ENCODE assay signal across 29 mouse cellular contexts in the genomic region with DNA sequence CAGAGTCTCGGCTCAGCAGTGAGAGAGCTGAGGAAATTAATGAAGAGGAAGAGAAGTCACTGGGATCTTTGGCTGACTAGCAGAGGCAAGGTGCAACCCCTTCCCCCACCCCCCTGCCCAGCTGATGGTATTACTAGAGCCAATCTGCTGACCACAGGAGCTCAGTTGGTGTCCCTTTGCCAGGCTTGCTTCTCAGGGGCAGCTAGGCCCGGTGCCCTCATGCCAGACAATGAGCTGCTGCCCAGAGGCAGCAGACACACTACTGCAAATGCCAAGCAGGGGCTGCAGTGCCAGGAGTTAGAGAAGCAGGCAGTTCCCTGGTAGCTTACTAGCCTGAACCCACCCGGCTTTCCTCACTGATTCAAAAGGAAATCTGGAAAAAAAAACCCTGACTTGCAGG. TPM values are rescaled to one million over a fixed set of nuclear protein-coding genes. Genes with fewer than 3 reads are reported as not detected.
DNase-seq lines count a peak whose midpoint lies in the region; ATAC-seq and TF ChIP-seq lines count a peak whose summit lies in the region.
"Had no signal": no experiment of that assay in that cellular context is flagged by ENCODE, and none has a peak within 500 bp of the region (broad histone marks: within the 10 kb centered on the region; RNA-seq: fewer than 3 reads in every experiment).

No protein-coding gene starts in this region.

- no peak overlapping the region for H3K9ac ChIP-seq in hindbrain, postnatal 0 days (replicated peaks; ENCODE audit: low read length)
- no peak overlapping the region for H3K9ac ChIP-seq in hindbrain, embryonic 13.5 days
- H3K9ac ChIP-seq in limb, embryonic 12.5 days (replicated peaks): no peak overlapping the region
- H3K9ac ChIP-seq: embryonic facial prominence, embryonic 13.5 days; heart, embryonic 12.5 days; limb, embryonic 15.5 days; liver, embryonic 14.5 days; midbrain, embryonic 13.5 days; neural tube, embryonic 15.5 days had no signal

- intact Hi-C loops in gastrocnemius, postnatal 36 days (cut with DNase I): no loop called here

- TF ChIP-seq CTCF in hindbrain, postnatal 0 days (IDR thresholded peaks at IDR 0.05; ENCODE audit: low read depth): no peak

- peaks cover 9% of the 10 kb centered on the region; the same call in 1 of the 2 replicates for H3K4me1 ChIP-seq in hindbrain, postnatal 0 days (ENCODE audit: insufficient read depth, low read length)
- H3K4me1 ChIP-seq in hindbrain, embryonic 13.5 days (replicated peaks): peaks cover 6% of the 10 kb centered on the region; the same call in 1 of the 2 replicates
- peaks cover 11% of the 10 kb centered on the region for H3K4me1 ChIP-seq in limb, embryonic 12.5 days (replicated peaks)
- peaks cover 8% of the 10 kb centered on the region for H3K4me1 ChIP-seq in limb, embryonic 10.5 days
- H3K4me1 ChIP-seq in embryonic facial prominence, embryonic 10.5 days: no peaks in the 10 kb centered on the region; the same call in 1 of the 2 replicates
- H3K4me1 ChIP-seq: heart, embryonic 12.5 days; midbrain, embryonic 13.5 days; neural tube, embryonic 15.5 days had no signal

- DNase-seq in gastrocnemius, postnatal 10 days: peak; percentile 13
- no peak for DNase-seq in gastrocnemius, postnatal 36 days
- peak; percentile 79 for DNase-seq in hindbrain, postnatal 0 days (ENCODE audit: low spot score)
- DNase-seq in limb, embryonic 10.5 days (ENCODE audit: low spot score): no peak
- no peak for DNase-seq in embryonic facial prominence, embryonic 10.5 days (ENCODE audit: low spot score)
- DNase-seq: adrenal gland, adult 2 months; adrenal gland, postnatal 36 days; embryo, embryonic 11 days; kidney, adult 2 months; kidney, postnatal 10 days; lung, adult 2 months; lung, postnatal 10 days; retina, postnatal 1 day; thymus, adult 2 months; thymus, postnatal 36 days had no signal

- H3K36me3 ChIP-seq in hindbrain, postnatal 0 days (ENCODE audit: insufficient read depth, low read length): no peaks in the 10 kb centered on the region
- no peaks in the 10 kb centered on the region for H3K36me3 ChIP-seq in hindbrain, embryonic 13.5 days
- no peaks in the 10 kb centered on the region for H3K36me3 ChIP-seq in limb, embryonic 12.5 days
- H3K36me3 ChIP-seq in limb, embryonic 10.5 days: no peaks in the 10 kb centered on the region
- no peaks in the 10 kb centered on the region for H3K36me3 ChIP-seq in embryonic facial prominence, embryonic 10.5 days (replicated peaks)
- H3K36me3 ChIP-seq: embryonic facial prominence, embryonic 13.5 days; forebrain, embryonic 10.5 days; heart, embryonic 12.5 days; limb, embryonic 15.5 days; midbrain, embryonic 13.5 days; neural tube, embryonic 15.5 days had no signal

- H3K27ac ChIP-seq in hindbrain, postnatal 0 days: no peak overlapping the region
- no peak overlapping the region for H3K27ac ChIP-seq in hindbrain, embryonic 13.5 days
- H3K27ac ChIP-seq in limb, embryonic 12.5 days: 0 out of 2 replicates have a peak overlapping the region, but pooled peaks have one; percentile 23
- H3K27ac ChIP-seq in limb, embryonic 10.5 days: no peak overlapping the region
- H3K27ac ChIP-seq in embryonic facial prominence, embryonic 10.5 days (replicated peaks): 0 out of 2 replicates have a peak overlapping the region, but pooled peaks have one; percentile 40
- H3K27ac ChIP-seq: embryonic facial prominence, embryonic 13.5 days; forebrain, embryonic 10.5 days; limb, embryonic 15.5 days; liver, embryonic 14.5 days; macrophage; midbrain, embryonic 13.5 days; neural tube, embryonic 15.5 days had no signal

- 18% methylated on average over 3 of the region's 3 CpGs for WGBS in hindbrain, postnatal 0 days
- 64% methylated on average over 3 of the region's 3 CpGs for WGBS in hindbrain, embryonic 13.5 days
- WGBS in limb, embryonic 12.5 days: 50% methylated on average over 3 of the region's 3 CpGs
- WGBS in limb, embryonic 10.5 days: 44% methylated on average over 3 of the region's 3 CpGs
- 65% methylated on average over 3 of the region's 3 CpGs for WGBS in embryonic facial prominence, embryonic 10.5 days

- no peak overlapping the region for H3K4me3 ChIP-seq in hindbrain, postnatal 0 days (ENCODE audit: low read length)
- H3K4me3 ChIP-seq in hindbrain, embryonic 13.5 days: no peak overlapping the region
- H3K4me3 ChIP-seq in limb, embryonic 12.5 days (replicated peaks): no peak overlapping the region
- no peak overlapping the region for H3K4me3 ChIP-seq in limb, embryonic 10.5 days
- no peak overlapping the region for H3K4me3 ChIP-seq in embryonic facial prominence, embryonic 10.5 days
- H3K4me3 ChIP-seq: embryonic facial prominence, embryonic 13.5 days; forebrain, embryonic 10.5 days; heart, embryonic 12.5 days; limb, embryonic 15.5 days; midbrain, embryonic 13.5 days; neural tube, embryonic 15.5 days had no signal

- H3K4me2 ChIP-seq in hindbrain, postnatal 0 days (ENCODE audit: low read depth, low read length): no peak overlapping the region
- no peak overlapping the region for H3K4me2 ChIP-seq in hindbrain, embryonic 13.5 days
- no peak overlapping the region for H3K4me2 ChIP-seq in limb, embryonic 12.5 days
- H3K4me2 ChIP-seq: embryonic facial prominence, embryonic 13.5 days; heart, embryonic 12.5 days; limb, embryonic 15.5 days; midbrain, embryonic 13.5 days; neural tube, embryonic 15.5 days had no signal

- no peaks in the 10 kb centered on the region for H3K9me3 ChIP-seq in hindbrain, postnatal 0 days (ENCODE audit: low read length)
- no peaks in the 10 kb centered on the region for H3K9me3 ChIP-seq in hindbrain, embryonic 13.5 days
- no peaks in the 10 kb centered on the region for H3K9me3 ChIP-seq in limb, embryonic 12.5 days
- H3K9me3 ChIP-seq in limb, embryonic 10.5 days (replicated peaks): no peaks in the 10 kb centered on the region
- 0 out of 2 replicates have a peak, but pooled peaks cover 3% of the 10 kb centered on the region for H3K9me3 ChIP-seq in embryonic facial prominence, embryonic 10.5 days
- H3K9me3 ChIP-seq: embryonic facial prominence, embryonic 13.5 days; forebrain, embryonic 10.5 days; limb, embryonic 15.5 days; midbrain, embryonic 13.5 days; neural tube, embryonic 15.5 days had no signal

- H3K27me3 ChIP-seq in hindbrain, postnatal 0 days (ENCODE audit: insufficient read depth, low read length): no peaks in the 10 kb centered on the region
- no peaks in the 10 kb centered on the region for H3K27me3 ChIP-seq in hindbrain, embryonic 13.5 days
- H3K27me3 ChIP-seq in limb, embryonic 12.5 days: no peaks in the 10 kb centered on the region
- no peaks in the 10 kb centered on the region for H3K27me3 ChIP-seq in limb, embryonic 10.5 days (ENCODE audit: low read depth, poor library complexity, severe bottlenecking)
- no peaks in the 10 kb centered on the region for H3K27me3 ChIP-seq in embryonic facial prominence, embryonic 10.5 days (replicated peaks; ENCODE audit: low read depth, poor library complexity, severe bottlenecking)
- H3K27me3 ChIP-seq: embryonic facial prominence, embryonic 13.5 days; limb, embryonic 15.5 days; midbrain, embryonic 13.5 days; neural tube, embryonic 15.5 days had no signal

- peak; percentile 78 for ATAC-seq in hindbrain, postnatal 0 days
- no peak for ATAC-seq in hindbrain, embryonic 13.5 days (ENCODE audit: low FRiP score)
- ATAC-seq in limb, embryonic 12.5 days (ENCODE audit: insufficient number of reproducible peaks, insufficient read depth, low FRiP score, low TSS enrichment, low read depth): no peak
- ATAC-seq: activated CD4-positive, CD25-positive, alpha-beta regulatory T cell, adult 4 months; forebrain, embryonic 16.5 days; inflammation-experienced regulatory T-cells, adult 6 months; midbrain, embryonic 13.5 days had no signal

RNA-seq across cellular contexts. Expression of a gene that starts 59.1 kb away (rescaled TPM):
- total RNA-seq in gastrocnemius, postnatal 10 days (2021): 1 to 10 TPM; 6.1 to 6.5 TPM
- total RNA-seq in gastrocnemius, postnatal 36 days (2021): under 1 TPM; 0.32 to 0.59 TPM
- 52.4 and 54.8 TPM in 2 replicates for total RNA-seq in hindbrain, postnatal 0 days (2014; rRNA removed)
- 37.4 and 45.1 TPM in 2 replicates for polyA plus RNA-seq in hindbrain, postnatal 0 days (2015; fragmentation: Nextera tagmentation; extraction: Ambion mirVana)
- 81.7 and 84.5 TPM in 2 replicates for polyA plus RNA-seq in hindbrain, embryonic 13.5 days (2015; fragmentation: Nextera tagmentation; extraction: Ambion mirVana)
- 14.6 and 19.4 TPM in 2 replicates for polyA plus RNA-seq in limb, embryonic 12.5 days (2016; fragmentation: Nextera tagmentation; extraction: Ambion mirVana)
- 7.8 and 13.3 TPM in 2 replicates for polyA plus RNA-seq in limb, embryonic 10.5 days (2016; fragmentation: Nextera tagmentation; extraction: Ambion mirVana)
- polyA plus RNA-seq in embryonic facial prominence, embryonic 10.5 days (2016; fragmentation: Nextera tagmentation; extraction: Ambion mirVana): 13.5 and 14.7 TPM in 2 replicates
- total RNA-seq: megakaryocyte-erythroid progenitor cell, adult 5-6 weeks had no signal
- polyA plus RNA-seq: activated CD4-positive, CD25-positive, alpha-beta regulatory T cell, adult 4 months; inflammation-experienced regulatory T-cells, adult 6 months; macrophage had no signal

Comparison
In these comparisons a context has a peak if more than half of its experiments do, and no peak if none do; other contexts are left out.
1. DNase-seq: peak in gastrocnemius, postnatal 10 days (single experiment) and hindbrain, postnatal 0 days (single experiment); none in gastrocnemius, postnatal 36 days (0 of 2), limb, embryonic 10.5 days (single experiment) and embryonic facial prominence, embryonic 10.5 days (single experiment).
2. H3K27ac ChIP-seq: peak in limb, embryonic 12.5 days (single experiment) and embryonic facial prominence, embryonic 10.5 days (single experiment); none in hindbrain, postnatal 0 days (single experiment), hindbrain, embryonic 13.5 days (single experiment) and limb, embryonic 10.5 days (single experiment).